Mouse (Mus musculus) C2C12 (cell line): ENCODE measurements around the gene Hist1h2be.

Source experiments
- CEBPB ChIP-seq: IDR thresholded peaks from one replicate; pipeline ENCODE4 v1.6.1; 2011; ENCODE audit warnings: low read depth, mild to moderate bottlenecking, control low read depth, moderate library complexity
- CTCF ChIP-seq: IDR thresholded peaks from one replicate; pipeline ENCODE4 v1.5.1; 2011; ENCODE audit not compliant: control insufficient read depth, insufficient read depth, insufficient read length
- MAX ChIP-seq: IDR thresholded peaks from one replicate; pipeline ENCODE4 v1.6.1; 2011; ENCODE audit warnings: mild to moderate bottlenecking, control low read depth
- MYOD1 ChIP-seq: IDR thresholded peaks from one replicate; pipeline ENCODE4 v1.6.1; 2011; ENCODE audit warnings: low read depth; ENCODE audit not compliant: control insufficient read depth, insufficient read length
- USF1 ChIP-seq: IDR thresholded peaks from one replicate; pipeline ENCODE4 v1.6.1; 2011; ENCODE audit warnings: low read depth, mild to moderate bottlenecking, control low read depth, moderate library complexity

DNA sequence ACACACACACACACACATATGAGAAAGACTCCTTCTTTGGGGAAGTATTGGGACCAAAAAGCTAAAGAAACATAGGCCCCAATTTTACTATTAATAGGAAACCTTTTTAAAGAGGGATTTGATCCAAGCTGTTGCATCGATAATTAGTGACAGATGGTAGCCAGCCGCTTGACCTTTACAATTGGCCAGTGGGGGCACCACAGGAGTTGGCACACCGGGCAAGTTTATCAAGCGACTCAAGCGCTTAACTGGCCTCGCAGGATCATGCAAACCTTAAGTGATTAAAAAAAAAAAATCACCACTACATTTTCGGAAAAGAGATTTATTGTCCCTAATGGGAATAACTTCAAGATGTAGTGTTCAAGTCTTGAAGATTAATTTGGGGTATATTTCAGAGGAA lies 28.3 kb downstream of the Hist1h2be start:
- TF ChIP-seq CTCF (no peak), MAX (no peak), MYOD1 (no peak), USF1 (no peak), CEBPB (no peak)
